Mouse (Mus musculus) 416B (cell line): ENCODE data around the gene Tecta.

Source experiments
- DNase-seq: peaks from one replicate; pipeline ENCODE4 v3.0.0; 2011; ENCODE audit warnings: low read depth

Gene Tecta

DNA sequence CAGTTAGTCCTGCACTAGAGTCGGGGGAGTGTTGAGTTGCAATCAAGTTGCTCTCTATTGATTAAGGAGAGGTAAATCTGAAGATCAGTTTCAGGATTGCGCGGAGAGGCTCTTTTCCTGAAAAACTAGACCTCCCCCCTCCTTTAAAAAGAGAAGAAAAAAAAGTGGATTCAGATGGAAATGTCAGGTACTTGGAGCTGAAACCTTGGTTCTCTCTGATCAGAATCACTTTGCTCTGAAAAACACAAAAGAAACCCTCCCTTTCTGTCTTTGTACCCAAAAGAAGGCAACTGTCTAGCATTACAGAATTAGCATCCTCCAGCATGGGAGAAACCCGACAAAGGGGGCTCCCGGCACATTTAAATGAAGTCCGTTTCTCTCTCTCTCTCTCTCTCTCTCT lies at the start of gene Tecta:
TSS of gene Tecta (minus strand) at position 101 of the 400 bp plus-strand sequence.
- no peak for DNase-seq

- no peak for DNase-seq
These were observed 49.3 kb upstream of the Tecta start for GRCm38 (mm10) chr9:42449043-42449442.

GRCm38 (mm10) chr9:42442100-42442499 lies 42.4 kb upstream of the Tecta start:
- no peak for DNase-seq

DNA sequence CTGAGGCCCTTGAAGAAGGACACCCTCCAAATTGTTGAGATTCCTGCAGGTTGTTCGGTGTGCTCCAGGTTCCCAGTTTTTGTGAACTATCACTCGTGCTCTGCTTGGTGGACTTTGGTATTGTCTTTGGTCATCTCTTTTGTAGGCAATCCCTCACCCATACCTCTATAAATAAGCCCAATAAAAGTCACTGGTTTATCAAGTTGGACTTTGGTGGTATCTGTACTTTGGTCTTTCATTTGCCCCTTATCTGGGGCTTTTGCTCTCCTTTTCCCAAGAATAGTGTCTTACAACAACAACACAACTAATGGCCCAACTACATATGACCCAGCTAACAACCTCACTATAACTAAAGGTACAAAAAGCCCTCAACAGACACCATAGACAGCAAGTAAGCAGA lies 41.5 kb upstream of the Tecta start:
- DNase-seq = no peak

DNA sequence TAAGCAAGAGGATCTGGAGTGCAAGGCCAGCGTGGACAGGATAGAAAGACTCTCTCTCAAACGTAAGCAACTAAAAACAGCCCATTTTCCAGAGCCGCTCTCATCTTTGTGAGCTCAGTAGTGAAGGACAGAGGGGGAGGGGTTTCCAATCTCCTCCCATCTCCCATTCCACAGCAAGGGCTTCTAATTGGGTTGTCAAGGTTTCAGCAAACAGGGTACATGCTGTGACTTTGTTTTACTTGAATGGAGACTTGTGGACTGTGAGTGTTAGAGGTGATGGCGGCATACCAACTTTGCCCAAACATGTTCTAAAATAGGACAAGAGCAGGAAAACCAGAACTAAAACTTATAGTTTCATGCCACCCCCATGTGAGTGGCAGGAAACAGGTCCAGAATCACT lies 39.7 kb upstream of the Tecta start:
- DNase-seq = no peak

GRCm38 (mm10) chr9:42432155-42432554 lies 32.4 kb upstream of the Tecta start:
- DNase-seq = peak; percentile 3

DNA sequence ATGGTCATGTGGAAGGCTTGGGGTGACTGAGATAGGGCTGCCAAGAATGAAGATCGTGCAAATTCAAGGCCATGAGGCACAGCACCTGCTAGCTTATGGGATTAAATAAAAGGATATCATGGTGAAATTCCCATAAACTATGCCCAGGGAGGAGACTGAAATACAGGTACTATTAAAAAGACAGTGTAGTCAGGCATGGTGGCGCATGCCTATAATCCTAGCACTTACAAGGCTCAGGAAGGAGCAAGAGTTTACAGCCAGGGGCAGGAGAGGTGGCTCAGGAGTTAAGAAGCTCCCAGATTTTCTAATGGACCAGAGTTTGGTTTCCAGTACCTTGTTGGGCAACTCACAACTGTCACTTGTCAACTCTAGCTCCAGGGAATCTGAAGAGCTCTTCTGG lies 31.9 kb upstream of the Tecta start:
- no peak for DNase-seq

- peak; percentile 16 for DNase-seq
These were observed 28.6 kb upstream of the Tecta start for GRCm38 (mm10) chr9:42428060-42428924.

GRCm38 (mm10) chr9:42426661-42427358 lies 27.1 kb upstream of the Tecta start:
- DNase-seq = no peak

- DNase-seq = no peak
These were observed 23.9 kb upstream of the Tecta start for GRCm38 (mm10) chr9:42423649-42424048.

GRCm38 (mm10) chr9:42419687-42420086 lies 20.0 kb upstream of the Tecta start:
- DNase-seq = no peak

DNA sequence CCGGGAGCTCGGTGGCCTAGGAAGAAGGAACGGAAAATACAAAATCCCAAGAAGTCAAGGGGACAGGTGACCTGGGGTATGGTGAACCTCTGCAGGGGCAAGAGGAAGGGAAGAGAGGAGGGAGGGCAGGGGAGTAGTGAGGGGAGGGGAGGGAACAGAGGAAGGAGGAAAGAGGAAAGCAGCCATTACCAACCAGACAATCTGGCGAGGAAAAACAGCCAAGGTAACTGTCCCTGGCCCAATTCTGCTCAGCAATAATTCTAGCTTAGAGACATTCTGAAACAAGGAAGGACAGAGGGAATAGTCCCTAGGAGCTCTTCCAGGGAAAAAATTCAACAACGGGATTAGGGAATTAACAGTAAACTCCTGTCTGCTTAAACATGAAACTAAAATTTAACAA lies 19.1 kb upstream of the Tecta start:
- DNase-seq = no peak

DNA sequence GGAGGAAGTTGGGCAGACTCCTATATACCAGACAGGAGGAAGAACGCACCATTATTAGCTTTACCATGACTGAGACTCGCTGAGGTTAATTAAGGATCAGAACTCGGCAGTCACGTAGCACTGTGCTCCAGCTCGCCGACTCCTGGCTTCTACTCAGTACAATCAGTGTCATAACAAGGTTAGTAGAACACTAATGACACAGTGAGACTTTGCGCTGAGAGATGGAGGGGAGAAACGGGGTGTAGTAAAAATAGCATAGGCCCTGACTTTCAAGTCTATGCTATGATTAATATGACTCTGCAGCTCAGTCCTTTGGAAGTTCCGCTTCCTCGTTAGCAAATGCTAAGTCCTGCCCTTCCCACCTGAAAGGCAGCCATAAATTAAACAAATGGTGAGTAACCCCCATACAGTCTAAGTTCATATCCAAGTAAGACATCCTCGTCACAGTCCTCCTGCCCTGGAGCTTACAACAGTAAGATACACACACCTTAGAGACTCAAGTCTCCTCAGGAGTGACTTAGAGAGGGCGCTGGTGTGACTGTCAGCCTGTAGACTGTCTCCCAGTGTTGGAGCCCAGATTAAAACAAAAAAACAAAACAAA lies 17.7 kb upstream of the Tecta start:
- no peak for DNase-seq

- no peak for DNase-seq
These were observed 15.5 kb upstream of the Tecta start for GRCm38 (mm10) chr9:42415184-42415583.

DNA sequence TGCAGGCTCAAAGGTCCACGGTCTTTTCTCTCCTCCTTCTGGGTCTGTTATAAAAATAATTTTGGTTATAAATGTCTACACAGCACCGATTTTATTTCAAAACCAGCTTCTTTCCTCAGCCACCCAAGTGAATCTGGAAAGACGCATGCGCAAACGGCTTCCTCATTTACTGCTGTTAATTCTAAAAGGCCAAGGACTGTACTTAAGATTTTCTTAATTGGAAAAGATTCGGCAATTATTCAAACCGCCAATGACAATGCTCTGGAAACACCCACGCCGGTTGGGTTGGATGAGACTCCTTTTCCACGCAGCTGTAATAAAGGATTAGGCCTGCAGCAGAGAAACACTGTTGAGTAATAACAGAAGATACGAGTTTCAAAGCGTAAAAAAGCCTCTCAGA lies 13.6 kb upstream of the Tecta start:
- no peak for DNase-seq

DNA sequence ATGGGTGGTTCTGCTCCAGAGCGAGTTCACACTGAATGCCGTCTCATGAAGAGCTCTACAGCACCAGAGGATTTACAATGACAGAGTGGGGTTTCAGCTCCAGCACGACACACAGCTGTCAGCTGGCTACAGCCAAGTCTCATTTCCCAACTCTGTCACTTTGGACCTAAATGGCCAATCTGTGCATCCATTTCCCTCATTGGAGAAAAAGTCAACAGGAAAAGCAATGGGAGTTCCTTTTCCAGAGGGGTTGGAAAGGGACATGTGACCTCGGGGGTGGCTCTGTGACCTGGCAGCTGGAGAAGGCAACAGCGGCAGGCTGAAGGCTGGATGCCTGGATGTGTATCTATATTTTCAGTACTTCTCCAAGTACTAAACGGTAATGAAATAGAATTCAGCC lies 11.6 kb upstream of the Tecta start:
- DNase-seq = no peak

GRCm38 (mm10) chr9:42405736-42406135 lies 6.0 kb upstream of the Tecta start:
- DNase-seq = no peak

DNA sequence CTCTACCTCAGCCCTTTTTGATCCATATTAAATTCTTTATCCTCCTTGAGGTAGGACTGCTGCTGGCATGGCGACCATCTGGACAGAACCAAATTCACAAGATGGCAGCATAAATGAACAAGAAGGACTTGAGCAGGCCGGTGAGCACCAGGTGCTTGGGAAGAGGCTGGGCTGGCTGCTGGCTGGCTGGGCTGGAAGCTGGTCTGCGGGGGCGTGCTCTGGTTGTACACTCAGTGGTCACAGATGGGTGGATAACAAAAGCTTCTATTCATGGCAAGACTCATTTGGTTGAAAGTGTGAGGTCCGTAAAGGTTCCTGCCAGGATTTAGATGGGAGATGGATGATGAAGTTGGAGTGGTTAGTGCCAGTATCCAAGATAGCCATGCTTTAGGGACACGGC lies 1.8 kb upstream of the Tecta start:
- no peak for DNase-seq

- DNase-seq = no peak
These were observed 3.6 kb downstream of the Tecta start for GRCm38 (mm10) chr9:42396141-42396540.

DNA sequence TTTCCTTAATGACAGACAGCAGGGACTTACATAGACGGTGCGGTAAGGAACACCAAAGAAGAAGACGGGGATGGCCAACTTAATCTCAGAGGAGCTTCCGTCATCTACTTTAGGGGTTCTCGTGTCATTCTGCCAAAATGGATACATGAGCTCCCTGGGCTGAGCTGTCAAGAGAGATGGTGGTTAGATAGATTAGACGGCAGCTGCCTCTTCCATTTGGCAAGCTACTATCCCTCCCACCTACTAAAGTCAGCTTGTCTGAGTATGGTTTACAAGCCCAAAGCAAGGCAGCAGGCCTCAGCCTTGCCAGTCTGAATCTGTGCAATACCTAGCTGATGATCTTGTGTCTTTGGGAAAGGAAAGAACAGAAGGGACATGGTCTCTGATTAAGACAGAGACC lies 4.8 kb downstream of the Tecta start:
- no peak for DNase-seq

- no peak for DNase-seq
These were observed 5.4 kb downstream of the Tecta start for GRCm38 (mm10) chr9:42394321-42394720.

DNA sequence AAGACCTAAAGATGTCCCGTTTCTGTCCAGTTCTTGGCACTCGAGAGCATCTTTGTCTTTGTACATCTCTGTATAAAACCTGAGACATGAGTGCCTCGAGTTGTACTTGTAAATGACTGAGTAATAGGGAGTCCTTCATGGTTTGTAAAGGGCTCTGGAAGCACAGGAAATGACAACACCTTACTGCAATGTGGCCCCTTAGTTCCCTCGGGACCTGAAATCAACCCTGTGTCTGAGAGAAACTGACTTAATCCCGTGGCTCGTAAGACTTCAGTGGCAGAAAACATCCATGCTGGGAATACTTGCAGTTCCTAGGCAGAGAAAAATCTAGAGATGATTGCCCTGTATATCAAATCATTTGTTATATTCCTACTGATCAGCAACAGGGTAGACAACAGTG lies 6.8 kb downstream of the Tecta start:
- DNase-seq = peak; percentile 1

- peak; percentile 1 for DNase-seq
These were observed 11.2 kb downstream of the Tecta start for GRCm38 (mm10) chr9:42388490-42388889.
